Mouse (Mus musculus) embryonic fibroblast, embryonic 13.5 days (primary cell): ENCODE results near the gene Ddx39. TPM values are rescaled to one million over a fixed set of nuclear protein-coding genes. Genes with fewer than 3 reads are reported as not detected.
A peak's percentile ranks its signal among the peaks of the same experiment; 100 is the strongest.

ENCODE experiments used
- H3K27ac ChIP-seq: 2 replicates; pipeline ENCODE4 v1.5.1; 2012; ENCODE audit warnings: low read length, control low read depth, inconsistent platforms; ENCODE audit not compliant: insufficient read depth
- H3K4me1 ChIP-seq: 2 replicates; pipeline ENCODE4 v1.6.1; 2011; ENCODE audit warnings: low read length; ENCODE audit not compliant: control insufficient read depth, insufficient read depth
- H3K4me3 ChIP-seq: 2 replicates; pipeline ENCODE4 v1.5.1; 2011; ENCODE audit warnings: mild to moderate bottlenecking, control low read depth, low read length; ENCODE audit not compliant: insufficient read depth
- CTCF ChIP-seq: IDR thresholded peaks from 2 replicates; pipeline ENCODE4 v1.5.1; 2011; ENCODE audit warnings: mild to moderate bottlenecking, control low read depth, low read length, moderate library complexity, borderline replicate concordance; ENCODE audit not compliant: insufficient read depth
- POLR2A ChIP-seq: IDR thresholded peaks from 2 replicates; pipeline ENCODE4 v1.6.1; 2011; ENCODE audit warnings: low read depth, mild to moderate bottlenecking, control low read depth, low read length, moderate library complexity
- polyA plus RNA-seq: library from polyadenylated mRNA; stranded (reverse); fragments of >200 nt; gene quantifications from 2 replicates; pipeline ENCODE4 v1.2.4, GENCODE M21; 2011; ENCODE audit warnings: low read depth; ENCODE audit not compliant: missing spikeins, insufficient read length

Gene Ddx39
- polyA plus RNA-seq, 1 experiment = 64.2 TPM

DNA sequence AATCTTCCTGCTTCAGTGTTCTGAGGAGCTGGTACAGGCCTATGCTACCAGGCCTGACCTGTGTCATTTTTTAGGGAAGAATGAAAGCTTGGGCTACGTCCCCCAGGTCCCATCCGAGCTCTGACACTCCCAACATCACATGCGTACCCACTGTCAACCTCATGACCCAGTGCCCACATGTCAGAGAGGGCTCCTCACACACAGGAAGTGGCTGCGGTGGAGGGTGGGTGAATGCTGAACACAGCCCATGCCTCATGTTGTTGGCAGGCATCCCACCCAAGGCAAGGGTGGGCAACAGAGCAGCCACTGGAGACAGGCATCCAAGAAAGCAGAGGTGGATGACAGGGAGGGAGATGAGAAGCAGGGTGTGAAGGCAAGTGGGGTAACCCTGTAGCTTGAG, 21.7 kb downstream of the Ddx39 start:
- Histone ChIP-seq H3K4me3 (no peak overlapping the region), H3K27ac (no peak overlapping the region; the same call in 1 of the 2 replicates), H3K4me1 (peaks cover 15% of the 10 kb centered on the region)
- TF ChIP-seq POLR2A = no peak
- TF ChIP-seq CTCF = no peak

DNA sequence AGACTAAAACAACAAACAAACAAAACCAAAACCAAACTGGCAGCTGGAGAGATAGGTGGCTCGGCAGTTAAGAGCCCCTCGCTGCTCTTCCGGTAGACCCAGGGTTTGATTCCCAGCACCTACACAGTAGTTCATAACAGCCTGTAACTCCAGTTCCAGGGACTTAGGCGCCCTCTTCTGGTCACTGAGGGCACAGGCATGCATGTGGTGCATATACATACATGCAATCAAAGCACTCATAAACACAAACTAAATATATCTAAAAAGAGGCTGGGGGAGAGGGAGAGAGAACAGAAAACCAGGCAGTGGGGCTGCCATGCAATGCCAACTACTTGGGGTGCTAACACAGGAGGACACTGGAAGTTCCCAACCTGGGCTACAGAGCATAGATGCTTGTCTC, 22.4 kb downstream of the Ddx39 start:
- TF ChIP-seq CTCF = peak; percentile 33; the same call in 1 of the 2 replicates
- no peak for TF ChIP-seq POLR2A
- H3K4me1 ChIP-seq = peaks cover 15% of the 10 kb centered on the region
- H3K27ac ChIP-seq = peak overlapping the region; percentile 83
- no peak overlapping the region for H3K4me3 ChIP-seq

DNA sequence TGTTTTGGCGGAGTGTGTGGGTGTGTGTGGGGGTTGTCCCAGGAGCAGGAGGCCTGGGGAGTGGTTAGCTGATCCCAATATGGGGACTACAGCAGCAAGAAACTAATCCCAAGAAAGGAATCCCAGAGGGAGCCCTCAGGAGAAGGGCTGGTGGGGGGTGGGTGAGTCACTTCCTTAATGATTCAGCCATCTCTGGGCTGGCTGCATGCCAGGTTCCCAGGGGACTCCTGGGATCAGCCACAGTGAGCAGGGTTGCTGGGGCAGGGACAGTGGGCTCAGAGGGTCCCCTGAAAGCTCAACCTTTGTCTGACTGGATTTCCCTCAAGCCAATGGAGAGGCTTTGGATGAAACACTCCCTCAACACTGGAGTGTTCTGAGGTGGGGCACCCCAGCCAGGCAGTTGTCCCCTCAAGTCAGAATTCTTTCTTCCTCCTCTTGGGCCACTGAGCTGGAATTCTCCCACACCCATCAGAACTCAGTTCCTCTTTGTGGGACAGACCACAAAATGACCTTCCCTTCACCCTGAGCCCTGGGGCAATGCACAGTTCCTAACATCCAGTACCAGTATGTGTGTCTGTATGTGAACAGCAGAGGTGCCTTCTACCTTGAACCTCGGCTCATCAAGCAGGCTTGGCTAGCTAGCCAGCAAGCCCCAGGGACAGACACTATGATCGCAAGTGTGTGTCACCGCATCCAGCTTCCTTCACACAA, 23.0 kb downstream of the Ddx39 start:
- Histone ChIP-seq H3K4me3 (no peak overlapping the region), H3K27ac (peak overlapping the region; percentile 83), H3K4me1 (peaks cover 15% of the 10 kb centered on the region)
- TF ChIP-seq CTCF (no peak), POLR2A (no peak)

DNA sequence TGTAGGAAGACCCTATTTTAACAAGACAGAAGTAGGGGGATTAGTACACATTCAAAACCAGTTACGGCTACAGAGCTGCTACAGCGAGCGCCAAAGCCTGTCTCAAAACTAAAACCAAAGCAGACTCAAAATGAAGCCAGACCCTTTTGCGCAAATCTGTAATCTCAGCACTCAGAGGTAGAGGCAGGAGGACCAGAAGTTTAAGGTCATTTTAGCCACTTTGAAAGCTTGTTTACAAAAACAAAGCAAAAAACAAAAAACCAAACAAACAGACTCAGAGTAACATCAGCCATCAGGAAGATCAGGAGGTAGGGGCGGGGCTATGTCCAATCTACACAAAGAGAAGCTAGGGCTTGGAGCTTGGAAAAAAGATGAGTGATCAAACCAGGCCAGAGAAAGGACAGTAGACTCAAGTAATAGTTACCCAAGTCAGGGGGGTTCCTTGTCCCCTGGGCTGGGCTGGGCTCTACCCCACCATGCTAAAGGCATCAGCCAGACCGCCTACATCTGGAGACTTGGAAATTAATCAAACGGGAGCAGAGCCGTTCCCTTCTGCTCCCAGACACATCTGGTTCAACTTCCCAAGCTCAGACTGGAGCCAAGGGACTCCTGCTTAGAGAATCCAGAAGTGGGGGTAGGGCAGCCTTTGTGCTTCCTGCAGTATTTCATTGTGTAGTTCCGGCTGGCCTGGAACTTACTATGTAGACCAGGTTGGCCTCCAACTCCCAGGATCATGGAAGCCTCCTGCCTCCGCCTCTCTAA, 24.2 kb downstream of the Ddx39 start:
- no peak for TF ChIP-seq POLR2A
- H3K4me3 ChIP-seq = peak overlapping the region; percentile 66; the same call in 1 of the 2 replicates
- peaks cover 15% of the 10 kb centered on the region for H3K4me1 ChIP-seq

DNA sequence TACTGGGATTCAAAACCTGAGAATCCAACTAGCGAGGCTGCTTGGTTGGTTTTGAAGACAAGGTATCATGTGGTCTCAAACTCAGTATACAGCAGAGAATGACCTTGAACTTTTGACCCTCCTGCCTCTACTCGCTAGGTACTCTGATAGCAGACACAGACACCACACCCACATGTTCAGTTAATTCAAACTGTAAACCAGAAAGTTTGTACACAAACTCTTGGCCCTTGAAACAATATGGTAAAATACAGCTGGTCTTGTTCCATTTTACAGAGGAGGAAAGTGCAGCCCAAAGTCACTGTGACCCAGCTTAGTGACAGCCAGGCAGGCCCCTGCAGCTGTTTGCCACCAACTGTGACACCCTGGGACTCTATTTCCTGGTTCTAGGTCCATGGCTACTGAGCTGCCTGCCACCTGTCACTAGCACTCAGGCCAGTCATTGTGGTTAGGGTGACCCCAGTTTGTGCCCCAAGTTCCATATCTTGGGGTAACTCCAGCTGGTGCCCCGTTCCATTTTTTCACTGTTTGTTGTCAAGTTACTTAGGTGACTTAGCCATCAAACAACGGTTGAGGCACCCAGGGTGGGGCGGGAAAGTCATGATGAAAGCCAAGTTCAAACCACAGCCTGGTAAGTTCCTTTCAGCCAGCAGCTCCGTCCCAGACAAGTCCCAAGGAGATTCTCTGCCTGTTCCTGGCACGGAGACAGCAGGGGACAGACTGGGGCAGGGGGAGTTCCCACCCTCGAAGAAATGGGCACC, 24.9 kb downstream of the Ddx39 start:
- TF ChIP-seq CTCF (no peak), POLR2A (no peak)

More for the DNA sequence above, 24.2 kb downstream of the Ddx39 start:
- peak overlapping the region; percentile 83 for H3K27ac ChIP-seq

DNA sequence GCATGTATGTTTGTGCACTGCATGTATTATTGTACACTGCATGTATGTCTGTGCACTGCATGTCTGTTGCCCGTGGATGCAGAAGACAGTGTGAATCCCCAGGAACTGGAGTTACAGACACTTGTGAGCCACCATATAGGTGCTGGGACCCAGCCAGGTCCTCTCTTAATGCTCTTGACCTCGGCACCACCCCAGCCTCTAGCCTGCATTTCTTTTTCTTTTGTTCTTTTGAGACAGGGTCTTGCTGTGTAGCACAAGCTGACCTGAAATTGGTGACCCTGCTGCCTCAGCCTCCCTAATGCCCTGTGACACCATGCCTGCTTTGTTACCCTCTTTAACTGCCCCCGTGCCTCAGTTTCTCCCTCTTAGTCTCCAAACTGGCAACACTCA, 25.6 kb downstream of the Ddx39 start:
- Histone ChIP-seq H3K4me1 (peaks cover 15% of the 10 kb centered on the region), H3K27ac (peak overlapping the region; percentile 83), H3K4me3 (peak overlapping the region; percentile 66)
- no peak for TF ChIP-seq CTCF
- no peak for TF ChIP-seq POLR2A

More for the DNA sequence above, 24.9 kb downstream of the Ddx39 start:
- Histone ChIP-seq H3K4me1 (peaks cover 15% of the 10 kb centered on the region), H3K4me3 (peak overlapping the region; percentile 66), H3K27ac (peak overlapping the region; percentile 83)

DNA sequence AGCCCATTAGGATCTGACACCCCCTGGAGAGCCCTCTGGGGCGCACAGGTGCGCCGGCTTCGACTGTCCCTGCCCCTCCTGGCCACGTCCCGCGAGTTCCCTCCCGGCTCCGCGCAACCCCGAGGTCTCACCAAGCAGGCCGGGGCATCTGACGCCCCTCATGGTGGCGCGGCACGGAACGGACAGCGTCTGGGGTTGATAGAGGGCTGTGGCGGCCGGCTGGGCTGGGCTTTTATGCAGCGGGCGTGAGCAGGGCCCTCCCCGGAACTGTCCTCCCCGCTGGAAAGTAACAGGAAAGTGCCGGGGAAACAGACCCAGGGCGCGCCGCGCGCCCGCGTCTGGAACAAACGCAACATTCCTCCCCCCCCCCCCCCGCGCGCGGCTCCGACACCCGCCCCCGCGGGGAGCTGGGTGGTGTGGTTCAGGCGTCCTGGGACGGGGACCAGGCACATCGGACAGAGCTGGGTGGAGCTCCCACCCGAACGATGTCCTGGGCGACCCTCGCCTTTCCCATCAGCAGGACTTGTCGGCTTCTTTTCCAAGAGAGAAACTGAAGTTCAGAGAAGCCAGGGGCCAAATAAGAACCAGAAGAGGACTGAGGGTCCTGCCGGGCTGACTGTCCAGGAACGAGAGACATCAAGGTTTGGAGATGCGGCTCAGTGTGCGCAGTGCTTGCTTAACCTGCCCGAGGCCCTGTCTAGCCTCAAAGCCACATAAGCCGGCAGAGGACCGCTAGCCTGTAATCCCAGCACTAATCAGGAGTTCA, 26.2 kb downstream of the Ddx39 start, which contains the start of gene Adgre5:
TSS of gene Adgre5 (minus strand) at position 351 of the 766 bp plus-strand sequence.
- TF ChIP-seq POLR2A (peak; percentile 70), CTCF (no peak)
- peak within 1 kb of the TSS; percentile 66 for H3K4me3 ChIP-seq
- peak within 1 kb of the TSS; percentile 83 for H3K27ac ChIP-seq
- peaks cover 15% of the 10 kb centered on the region for H3K4me1 ChIP-seq

DNA sequence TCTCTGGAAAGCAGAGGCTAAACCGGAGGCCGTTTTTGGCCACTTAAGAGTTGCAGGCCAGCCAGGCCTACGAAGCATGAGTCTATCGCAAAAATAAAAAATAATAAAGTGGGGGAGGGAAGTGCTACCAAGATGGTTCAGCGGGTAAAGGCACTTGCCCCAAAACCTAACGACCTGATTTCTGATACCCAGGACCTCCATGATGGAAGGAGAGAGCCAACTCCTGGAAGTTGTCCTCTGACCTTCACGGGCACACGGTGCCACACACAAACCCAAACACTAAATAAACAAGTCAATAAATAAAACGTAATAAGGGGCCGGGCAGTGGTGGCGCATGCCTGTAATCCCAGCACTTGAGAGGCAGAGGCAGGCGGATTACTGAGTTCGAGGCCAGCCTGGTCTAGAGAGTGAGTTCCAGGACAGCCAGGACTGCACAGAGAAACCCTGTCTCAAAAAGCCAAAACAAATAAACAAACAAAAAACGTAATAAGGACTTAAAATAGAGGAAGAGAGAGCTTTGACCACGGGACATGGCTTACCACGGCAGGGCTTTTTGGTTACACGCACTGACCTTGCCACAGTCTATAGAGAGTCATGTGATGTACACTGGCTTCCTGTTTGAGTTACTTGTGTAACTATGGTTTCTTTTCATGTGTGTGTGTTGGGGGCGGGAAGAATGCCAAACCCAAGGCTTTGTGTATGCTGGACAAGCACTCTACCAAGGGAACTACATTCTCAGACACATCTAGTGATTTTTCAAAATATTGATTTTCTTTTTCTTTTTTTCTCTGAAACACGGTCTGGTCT, 27.1 kb downstream of the Ddx39 start:
- Histone ChIP-seq H3K4me1 (peaks cover 15% of the 10 kb centered on the region), H3K27ac (no peak overlapping the region), H3K4me3 (peak overlapping the region; percentile 33; the same call in 1 of the 2 replicates)
- TF ChIP-seq POLR2A (no peak), CTCF (no peak)
